Mouse (Mus musculus) T-helper 2 cell (primary cell): ENCODE data around the gene Pusl1.

ENCODE experiments used
- in situ Hi-C: fragments of 300-600 bp; cut with MboI, MseI; formaldehyde crosslinking; loops from one replicate; pipeline ENCODE4 v1.15.1; 2025; ENCODE audit warnings: high pct_unique_total_duplicates

Gene Pusl1

DNA sequence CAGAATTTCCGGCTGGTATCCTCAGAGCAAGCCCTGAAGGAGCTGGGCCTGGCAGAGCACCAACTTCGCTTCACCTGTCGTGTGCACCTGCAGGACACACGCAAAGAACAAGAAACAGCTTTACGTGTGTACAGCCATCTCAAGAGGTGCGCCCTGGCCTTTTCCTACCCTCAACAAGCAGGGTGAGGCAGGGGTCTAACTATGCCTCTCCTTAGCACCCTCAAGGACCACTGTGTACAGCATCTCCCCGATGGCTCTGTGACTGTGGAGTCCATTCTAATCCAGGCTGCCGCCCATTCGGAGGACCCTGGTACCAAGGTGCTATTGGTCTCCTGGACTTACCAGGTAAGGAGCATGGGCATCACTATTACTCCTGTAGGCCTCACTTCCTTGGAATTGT lies 3.4 kb downstream of the Pusl1 start:
- in situ Hi-C loops = no loop called here

DNA sequence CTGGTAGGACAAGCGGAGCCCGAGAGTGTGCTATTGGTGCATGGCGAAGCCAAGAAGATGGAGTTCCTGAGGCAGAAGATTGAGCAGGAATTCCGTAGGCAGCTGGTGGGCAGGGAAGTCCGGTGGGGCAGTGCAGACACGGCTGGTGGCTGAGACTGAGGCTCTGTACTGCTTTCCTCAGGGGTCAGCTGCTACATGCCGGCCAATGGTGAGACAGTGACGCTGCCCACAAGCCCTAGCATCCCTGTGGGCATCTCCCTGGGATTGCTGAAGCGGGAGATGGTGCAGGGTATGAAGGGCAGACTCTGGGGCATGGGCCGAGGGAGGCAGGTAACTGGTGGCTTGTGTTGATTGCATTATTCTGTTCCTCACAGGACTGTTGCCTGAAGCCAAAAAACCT lies 3.9 kb downstream of the Pusl1 start:
- in situ Hi-C loops = no loop called here

DNA sequence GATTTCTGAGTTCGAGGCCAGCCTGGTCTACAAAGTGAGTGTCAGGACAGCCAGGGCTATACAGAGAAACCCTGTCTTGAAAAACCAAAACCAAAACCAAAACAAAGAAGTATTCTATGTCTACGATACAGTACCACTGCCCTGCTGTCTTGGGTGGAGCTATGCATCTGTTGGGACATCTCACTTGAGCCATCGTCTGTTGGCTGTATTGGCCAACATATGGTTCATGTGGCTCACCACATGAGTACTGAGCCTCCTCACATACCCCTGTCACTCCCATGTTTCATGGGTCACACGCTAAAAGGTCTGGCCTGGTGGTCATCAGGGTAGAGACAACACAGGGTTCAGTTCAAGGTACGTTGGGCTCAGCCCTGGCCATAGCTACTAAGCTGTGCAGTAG lies 5.3 kb downstream of the Pusl1 start:
- in situ Hi-C loops = no loop called here

DNA sequence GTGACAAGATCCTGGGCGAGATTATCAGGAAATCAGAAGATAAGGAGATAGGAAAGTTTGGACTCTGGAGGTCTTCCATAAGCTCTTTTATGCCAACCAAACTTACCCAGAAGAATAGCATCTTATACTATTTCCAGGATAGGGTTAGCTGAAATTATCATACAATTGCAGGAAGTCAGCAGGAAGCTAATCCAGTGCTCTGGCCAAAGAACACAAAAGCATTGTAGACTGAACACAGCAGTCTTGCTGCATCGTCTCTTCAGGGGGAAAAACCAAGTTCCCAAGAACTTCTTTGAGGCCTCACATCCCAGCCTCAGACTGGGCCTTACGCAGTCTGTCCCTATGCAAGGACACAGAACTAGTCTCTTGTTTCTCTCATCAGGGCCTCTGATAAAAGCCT lies 8.0 kb downstream of the Pusl1 start:
- in situ Hi-C loops = no loop called here

DNA sequence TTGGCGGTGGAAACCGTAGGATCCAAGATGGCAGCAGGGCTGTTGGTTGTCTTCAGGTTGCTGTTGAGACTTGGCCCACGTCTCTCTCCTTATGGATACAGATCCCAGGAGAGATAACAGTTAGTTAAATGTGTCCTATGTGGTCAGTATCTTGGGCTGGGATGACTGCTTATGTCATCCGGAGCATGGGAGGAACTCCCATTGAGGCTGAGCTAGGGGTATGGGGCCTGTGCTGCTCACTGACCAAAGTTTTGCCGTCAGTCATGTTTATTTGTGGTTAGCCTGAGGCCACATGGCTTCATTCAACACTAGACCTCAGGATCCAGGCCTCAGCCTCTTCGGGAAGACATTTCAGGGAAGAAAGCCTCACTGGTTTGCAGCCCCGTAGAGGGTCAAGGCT lies 20.2 kb downstream of the Pusl1 start:
- in situ Hi-C loops = no loop called here

DNA sequence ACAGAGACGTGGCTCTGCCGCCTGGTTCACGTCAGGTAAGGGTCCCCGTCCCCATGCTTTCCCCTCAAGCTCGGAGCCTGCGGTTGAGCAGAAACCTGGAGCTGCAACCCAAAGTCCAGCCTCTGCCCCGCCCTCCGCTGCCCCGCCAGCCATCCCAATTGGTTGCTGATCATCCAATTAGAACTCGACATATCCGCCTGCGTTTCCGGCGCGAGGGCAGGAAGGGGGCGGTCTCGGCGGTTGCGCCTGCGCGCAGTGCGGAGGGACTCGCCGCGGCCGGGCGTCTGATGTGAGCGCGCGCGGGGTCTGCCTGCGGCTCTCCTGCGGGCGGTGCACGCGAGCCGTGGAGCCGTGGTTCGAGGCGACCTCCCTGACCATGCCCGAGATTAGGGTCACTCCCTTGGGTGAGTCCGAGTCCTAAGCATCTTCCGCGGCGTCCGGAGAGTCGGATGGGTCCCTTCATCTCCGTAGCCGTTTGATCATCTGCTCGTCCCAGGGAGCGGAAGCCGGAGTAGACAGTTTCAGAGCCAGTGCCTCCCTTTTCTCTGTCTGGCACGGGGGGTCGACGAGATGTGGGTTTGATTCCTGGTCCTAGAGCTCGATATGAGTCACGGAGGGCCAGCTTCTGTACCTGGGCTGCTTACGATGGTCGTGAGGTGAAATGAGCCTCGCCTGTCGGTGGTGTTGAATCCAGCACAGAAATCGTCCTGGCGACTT lies 22.1 kb downstream of the Pusl1 start, which contains the start of the genes Cptp and Ints11:
Gene Cptp, minus strand, starts transcription at position 124 of the 717 bp plus-strand sequence.
Gene Ints11, plus strand, starts transcription at position 230 of the 717 bp plus-strand sequence.
- in situ Hi-C loops = no loop called here

DNA sequence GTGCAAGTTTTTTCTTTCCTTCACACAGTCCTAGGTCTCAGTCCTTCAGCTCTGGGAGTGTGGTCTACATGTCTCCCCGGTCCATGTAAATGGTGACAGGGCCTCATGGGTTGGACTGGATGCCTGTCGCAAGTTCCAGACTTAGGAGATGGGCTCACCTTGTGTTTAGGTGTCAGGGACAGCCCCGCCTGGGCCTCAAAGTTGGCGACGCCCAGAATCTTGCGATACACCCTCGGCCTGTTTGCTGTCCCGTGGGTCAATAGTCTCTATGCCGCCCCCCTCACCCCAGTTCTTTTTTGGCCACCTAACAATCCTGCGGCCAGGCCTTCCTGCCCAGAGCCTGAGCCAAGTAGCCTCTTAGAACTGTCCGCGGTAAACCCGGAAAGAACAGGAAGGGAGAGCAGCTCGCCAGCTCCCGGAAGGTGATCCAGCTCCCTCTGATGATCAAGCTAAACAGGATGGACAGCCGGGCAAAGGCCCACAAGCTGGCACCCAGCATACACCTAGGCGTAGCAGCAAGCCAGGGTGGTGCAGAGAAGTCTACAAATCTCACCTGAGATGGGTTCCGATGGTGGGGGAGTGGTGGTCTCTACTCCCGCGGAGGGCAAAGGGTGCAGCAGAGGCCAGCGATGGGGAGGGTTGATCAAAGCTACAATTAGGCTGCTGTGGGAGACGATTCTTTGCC lies 22.8 kb downstream of the Pusl1 start:
- in situ Hi-C loops = no loop called here

DNA sequence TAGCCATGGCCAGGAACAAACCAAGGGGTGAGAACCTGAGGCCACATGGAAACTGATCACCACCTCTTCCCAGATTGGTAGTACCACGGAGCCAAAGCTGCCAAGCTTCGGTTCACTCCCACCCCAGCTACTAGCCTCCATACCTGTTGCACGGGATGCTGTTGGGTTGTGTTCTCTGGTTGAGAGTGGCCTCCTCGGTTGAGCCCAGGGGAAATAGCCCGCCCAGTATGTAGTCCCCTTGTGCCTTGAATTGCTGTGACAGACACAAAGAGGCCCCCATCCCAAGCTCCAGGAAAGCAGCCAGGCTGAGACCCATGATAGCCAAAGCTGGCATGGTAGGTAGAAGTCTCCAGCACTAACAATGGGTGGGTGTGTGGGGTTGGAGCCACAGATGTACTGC lies 28.6 kb downstream of the Pusl1 start, which contains the start of gene Tas1r3:
Gene Tas1r3, minus strand, starts transcription at position 362 of the 400 bp plus-strand sequence.
- in situ Hi-C loops = no loop called here

DNA sequence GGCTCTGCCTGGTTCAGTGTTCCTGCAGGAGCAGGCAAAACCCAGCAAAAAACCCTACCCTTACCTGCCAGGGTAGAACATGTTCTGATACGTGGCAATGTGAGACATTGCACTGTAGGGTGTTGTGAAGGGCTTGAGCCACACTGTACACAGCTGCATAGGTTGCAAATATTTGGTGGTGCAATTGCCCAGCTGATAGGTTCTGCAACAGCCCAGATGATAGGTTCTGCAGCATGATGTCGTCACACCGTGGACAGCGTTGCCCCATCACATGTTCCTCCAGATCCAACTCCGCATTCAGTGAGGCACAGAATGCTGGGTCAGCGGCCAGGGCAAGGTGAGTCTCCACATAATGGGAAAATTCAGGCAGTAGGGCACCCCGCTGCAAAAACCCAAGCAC lies 29.8 kb downstream of the Pusl1 start:
- in situ Hi-C loops = no loop called here

DNA sequence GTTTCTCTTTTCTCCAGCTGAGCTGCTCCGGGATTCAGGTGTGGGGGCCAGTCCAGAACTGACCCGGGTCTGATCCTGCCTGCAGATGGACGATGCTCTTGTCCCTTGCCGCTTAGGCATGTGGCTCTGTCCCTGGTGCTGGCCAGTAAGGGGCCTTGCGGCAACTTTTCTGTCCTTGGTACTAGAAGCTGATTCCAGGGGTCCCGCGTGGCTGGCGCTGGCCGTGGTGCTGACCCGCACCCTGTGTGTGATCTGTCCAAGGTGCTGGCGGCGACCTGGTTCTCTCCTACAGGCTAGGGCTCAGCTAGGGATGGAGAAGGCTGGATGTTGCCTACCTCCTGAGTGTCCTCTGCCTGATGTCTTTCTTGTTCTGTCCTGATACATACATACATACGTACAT lies 32.3 kb downstream of the Pusl1 start:
- in situ Hi-C loops = loop anchor here (5.0 kb wide), 1 partner anchor 38 kb away; no protein-coding TSS in a partner anchor

DNA sequence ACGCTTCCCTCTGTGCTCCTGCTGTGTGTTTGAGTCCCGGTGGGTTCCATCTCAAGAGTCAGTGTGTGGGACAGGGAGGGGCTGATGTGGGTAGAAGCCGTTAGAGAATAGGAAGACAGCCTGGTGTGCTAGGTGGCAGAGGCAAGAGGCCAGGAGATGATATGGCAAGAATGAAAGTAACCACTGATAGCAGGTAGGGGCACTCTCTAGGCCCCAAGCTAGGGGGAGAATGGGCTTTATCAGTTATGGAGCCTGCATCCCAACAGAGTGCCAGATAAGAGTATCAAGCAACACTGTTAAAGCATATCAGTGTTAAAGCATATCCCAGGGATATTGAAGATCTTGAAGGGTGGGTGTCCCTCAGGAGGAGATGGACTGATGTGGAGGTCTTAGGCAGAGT lies 34.7 kb downstream of the Pusl1 start:
- in situ Hi-C loops = loop anchor here (5.0 kb wide), 1 partner anchor 40 kb away; no protein-coding TSS in a partner anchor

DNA sequence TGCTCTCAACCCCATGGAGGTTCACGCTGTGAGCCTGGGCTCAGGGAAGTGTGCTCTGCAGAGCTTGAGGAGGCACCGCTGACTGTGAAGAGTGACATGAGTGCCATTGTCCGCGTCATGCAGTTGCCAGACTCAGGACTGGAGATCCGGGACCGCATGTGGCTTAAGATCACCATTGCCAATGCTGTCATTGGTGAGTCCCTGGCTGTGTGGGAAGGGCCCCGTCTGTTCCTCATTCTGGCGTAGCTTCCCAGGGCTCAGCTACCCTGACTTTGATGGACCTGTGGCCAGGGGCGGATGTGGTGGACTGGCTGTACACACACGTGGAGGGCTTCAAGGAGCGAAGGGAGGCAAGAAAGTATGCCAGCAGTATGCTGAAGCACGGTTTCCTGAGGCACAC lies 35.5 kb downstream of the Pusl1 start:
- in situ Hi-C loops = loop anchor here (5.0 kb wide), 1 partner anchor 41 kb away; no protein-coding TSS in a partner anchor

DNA sequence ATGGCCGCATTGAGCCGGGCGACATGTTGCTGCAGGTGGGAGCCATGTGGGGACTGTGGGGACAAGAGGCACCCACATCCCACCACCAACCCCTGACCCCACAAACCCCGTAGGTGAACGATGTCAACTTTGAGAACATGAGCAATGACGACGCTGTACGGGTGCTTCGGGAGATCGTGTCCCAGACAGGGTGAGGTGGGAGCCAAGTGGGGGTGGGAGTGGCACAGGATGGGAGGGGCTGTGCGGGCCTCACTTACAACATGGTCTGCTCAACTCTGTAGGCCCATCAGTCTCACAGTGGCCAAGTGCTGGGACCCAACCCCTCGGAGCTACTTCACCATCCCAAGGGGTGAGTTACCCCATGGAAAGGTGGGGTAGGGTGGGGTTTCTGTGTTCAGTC lies 36.6 kb downstream of the Pusl1 start:
- in situ Hi-C loops = loop anchor here (5.0 kb wide), 1 partner anchor 42 kb away; no protein-coding TSS in a partner anchor

DNA sequence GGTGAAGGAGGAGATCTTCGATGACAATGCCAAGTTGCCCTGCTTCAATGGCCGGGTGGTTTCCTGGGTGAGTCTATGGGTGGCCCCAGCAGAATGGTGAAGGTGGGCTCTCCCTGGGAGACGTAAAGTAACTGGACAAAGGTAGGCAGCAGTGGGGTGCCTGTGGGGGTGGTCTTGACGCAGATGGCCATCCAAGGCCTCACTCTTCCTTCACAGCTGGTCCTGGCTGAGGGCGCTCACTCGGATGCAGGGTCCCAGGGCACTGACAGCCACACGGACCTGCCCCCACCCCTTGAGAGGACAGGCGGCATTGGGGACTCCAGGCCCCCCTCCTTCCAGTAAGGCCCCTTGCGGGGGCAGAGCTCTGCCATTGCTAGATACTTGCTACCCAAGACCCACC lies 38.2 kb downstream of the Pusl1 start:
- in situ Hi-C loops = no loop called here

DNA sequence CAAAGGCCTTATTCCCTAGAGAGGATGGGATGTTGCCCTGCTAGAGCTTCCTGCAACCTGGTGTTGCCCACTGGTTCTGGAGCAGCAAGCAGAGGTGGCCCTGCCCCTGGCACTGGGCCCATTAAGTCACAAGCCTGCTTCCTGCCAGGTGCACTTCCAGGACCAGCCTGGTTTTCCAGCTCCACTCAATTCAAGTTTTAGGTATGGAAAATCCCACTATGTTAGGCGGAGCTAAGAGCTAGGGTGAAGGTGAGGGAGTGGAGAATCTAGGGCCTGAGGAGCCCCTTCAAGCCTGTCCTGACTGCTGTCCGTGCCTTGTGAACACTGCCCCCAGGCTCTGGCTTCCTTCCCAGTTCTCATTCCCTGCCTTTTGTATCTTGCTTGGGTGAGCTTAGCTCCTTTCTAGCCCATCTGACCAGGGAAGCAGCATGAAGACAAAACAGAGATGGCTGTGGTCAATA lies 39.6 kb downstream of the Pusl1 start:
- in situ Hi-C loops = no loop called here

DNA sequence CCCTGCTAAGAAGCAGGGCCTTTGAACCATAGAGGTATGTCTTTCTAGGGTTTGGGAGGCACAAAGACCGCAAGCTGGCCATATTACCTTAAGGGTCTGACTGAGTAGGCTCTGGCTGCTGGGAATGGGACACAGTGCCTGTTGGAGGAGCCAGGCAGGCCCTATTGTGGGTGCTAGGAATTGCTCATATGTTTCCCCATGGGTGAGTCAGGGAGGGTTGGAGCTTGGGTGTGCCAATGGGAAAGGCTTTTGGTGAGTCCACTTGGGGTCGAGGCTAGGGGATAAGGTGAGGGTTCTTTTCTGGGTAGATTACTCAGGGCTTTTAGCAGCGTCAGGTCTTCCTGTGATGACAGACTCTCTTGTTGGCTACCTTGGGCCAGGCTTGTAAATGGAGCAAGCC lies 40.2 kb downstream of the Pusl1 start:
- in situ Hi-C loops = no loop called here

DNA sequence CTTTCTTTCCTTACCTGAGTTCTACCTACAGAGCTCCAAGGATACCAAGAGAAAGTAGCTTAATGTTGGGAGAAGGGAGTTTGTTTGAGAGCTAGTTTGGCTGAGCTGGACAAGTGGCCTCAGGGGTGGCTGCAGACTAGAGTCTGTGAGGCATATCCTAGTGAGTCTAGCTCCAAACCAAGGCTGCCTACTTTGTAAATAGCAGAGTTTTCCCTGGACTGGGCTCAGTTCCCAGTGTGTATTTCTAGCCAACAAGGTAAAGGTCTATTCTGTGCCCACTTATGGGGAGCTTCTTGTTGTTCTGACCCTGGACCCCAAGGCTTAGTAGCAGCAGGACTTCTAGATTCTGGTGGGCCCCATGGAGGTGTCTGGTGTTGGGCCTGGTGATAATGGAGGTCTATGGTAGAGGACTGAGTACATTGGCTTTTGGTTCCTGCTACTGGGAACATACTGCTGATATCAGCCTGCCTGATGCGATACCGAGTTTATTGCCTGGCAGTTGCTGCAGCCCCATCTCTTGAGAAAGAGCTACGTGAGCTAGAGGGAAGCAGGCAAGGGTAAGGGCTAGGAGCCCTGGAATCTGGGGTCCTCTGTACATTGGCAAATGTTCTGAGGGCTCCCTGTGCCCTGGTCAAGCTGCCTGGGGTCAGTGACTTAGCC lies 41.7 kb downstream of the Pusl1 start:
- in situ Hi-C loops = no loop called here

DNA sequence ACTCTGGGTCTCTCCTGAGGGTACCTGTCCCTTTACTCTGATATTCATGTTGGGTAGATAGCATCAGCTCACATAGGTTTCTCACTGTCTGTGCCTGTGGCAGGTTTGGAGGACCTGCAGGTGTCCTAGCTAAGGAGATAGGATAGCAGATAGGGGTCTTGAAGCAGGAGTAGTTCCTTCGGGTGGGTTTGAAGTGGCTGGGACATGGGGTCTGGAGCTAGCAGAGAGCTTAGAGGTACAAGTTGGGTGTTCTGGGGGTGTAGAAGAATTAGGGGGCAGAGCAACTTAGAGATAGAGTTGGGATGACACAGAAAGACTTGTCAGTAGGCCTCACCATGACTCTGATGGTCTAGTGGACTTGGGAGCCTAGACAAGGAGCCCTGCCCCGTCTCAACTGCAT lies 42.2 kb downstream of the Pusl1 start:
- in situ Hi-C loops = no loop called here

DNA sequence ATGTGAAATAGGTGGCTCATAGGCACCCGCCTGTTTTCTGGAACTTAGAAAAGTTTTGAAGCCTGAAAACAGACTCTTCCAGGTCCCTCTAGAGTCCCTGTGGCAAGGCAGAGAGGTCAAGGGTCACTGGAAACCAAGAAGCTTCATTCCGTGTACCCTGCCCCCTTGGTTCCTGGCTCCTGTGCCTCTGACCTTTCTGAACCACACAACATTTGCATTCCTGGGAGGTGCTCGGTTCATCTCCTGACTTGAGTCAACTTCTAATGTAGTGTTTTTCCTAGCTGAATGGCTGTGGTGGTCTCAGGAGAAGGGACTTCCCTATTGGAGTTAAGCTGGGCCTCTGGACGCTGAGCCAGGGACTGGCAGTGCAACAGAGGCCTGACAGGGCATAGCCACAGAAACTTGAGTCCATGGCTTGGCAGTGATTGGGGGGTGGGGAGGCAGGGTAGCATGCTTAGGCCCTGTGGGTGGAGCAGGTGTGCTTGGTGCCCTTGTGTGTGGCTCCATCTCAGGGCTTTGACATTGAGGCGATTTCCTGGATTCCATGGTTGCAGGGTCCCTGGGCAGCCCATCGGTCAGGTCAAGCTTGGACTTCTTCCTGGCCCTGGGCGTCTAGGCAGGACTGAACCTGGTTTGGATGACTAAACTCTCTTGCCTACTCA lies 43.0 kb downstream of the Pusl1 start:
- in situ Hi-C loops = no loop called here

DNA sequence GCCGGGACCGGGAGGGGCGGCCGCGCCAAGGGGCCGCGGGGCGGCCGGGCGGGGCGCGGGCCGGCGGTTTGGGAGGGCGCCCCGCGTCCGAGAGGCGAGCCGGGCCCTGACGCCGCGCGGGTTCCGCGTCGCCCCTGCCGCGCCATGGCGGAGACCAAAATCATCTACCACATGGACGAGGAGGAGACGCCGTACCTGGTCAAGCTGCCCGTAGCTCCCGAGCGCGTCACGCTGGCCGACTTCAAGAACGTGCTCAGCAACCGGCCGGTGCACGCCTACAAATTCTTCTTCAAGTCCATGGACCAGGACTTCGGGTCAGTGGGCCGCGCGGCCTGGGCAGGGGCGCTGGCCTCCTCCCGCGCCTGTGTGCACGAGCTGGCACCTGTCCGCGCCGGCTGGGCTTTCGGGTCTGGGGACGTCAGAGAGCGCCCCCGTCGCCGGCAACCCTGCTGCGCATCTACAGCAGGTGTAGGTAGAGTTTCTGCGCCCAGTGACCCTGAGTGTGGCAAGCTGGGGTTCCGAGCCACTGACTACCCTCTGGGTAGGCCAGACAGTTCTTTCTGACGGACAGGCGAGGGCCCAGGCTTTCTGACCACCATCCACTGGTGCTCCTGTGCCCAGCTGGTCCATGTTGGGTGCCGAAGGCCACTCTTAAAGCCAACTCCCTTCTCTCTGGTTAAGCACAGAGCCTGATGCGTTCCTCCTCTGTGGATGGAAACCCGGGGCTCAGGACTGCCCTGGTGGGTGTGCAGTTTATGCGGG lies 43.8 kb downstream of the Pusl1 start:
- in situ Hi-C loops = no loop called here
